Mouse (Mus musculus) cortical plate, adult 2 months (tissue): ENCODE results near the gene Zfp583.

Experiments used
- CTCF ChIP-seq: fragments of 200-500 bp; IDR thresholded peaks from 2 replicates; pipeline ENCODE4 v1.5.1; 2011; ENCODE audit warnings: mild to moderate bottlenecking, control low read depth, low read length; ENCODE audit not compliant: insufficient read depth; ENCODE audit errors: extremely low read depth
- POLR2A ChIP-seq: fragments of 200-500 bp; IDR thresholded peaks from 2 replicates; pipeline ENCODE4 v1.6.1; 2011; ENCODE audit warnings: mild to moderate bottlenecking, low read length, control low read depth; ENCODE audit not compliant: insufficient read depth; ENCODE audit errors: extremely low read depth

DNA sequence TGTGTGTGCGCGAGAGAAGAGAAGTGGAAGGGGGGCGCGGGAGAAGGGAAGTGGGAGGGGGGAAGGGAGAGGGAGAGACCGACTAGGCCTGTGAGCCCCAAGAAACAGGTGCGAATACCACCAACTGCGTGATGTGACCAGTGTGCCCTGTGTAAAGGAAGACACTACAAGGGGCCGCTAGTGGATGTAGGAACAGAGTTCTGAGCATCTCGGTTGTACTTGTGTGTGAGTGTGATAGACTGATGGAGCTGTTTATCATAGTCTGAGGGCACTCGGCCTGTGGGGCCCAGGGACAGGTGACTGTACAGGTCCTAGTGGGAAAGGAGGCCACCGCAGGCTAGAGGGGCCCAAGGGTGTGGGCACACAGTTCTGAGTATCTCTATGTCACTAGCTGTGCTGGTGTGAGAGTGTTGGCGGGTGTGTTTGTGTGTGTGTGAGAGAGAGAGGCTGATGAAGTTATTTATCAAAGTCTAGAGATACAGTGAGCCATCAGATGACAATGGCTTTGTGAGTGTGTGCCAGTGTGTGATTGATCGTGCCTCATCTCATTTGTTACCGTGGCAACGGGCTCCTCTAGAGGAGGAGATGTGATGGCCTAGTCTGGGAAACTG, 44.1 kb downstream of the Zfp583 start:
- TF ChIP-seq CTCF = no peak
- no peak for TF ChIP-seq POLR2A
